Mouse (Mus musculus) lung, embryonic 16.5 days (tissue): ENCODE results near the gene Olfr1223. TPM values are rescaled to one million over a fixed set of nuclear protein-coding genes. Genes with fewer than 3 reads are reported as not detected.

Experiments
- ATAC-seq: fragments of 200-750 bp; cut with Nextera tagmentation; 2 replicates; pipeline ENCODE4 v1.8.0; 2017; ENCODE audit warnings: low read depth, mild to moderate bottlenecking, moderate library complexity
- H3K27ac ChIP-seq: fragments of 300-500 bp; sonication (generic); 2 replicates; pipeline ENCODE4 v1.5.1; 2014; ENCODE audit warnings: mild to moderate bottlenecking, control low read depth, low read length
- H3K27me3 ChIP-seq: fragments of 300-500 bp; sonication (generic); 2 replicates; pipeline ENCODE4 v1.6.1; 2014; ENCODE audit warnings: low read depth, low read length, mixed read lengths; ENCODE audit not compliant: control insufficient read depth, insufficient read depth
- H3K36me3 ChIP-seq: fragments of 300-500 bp; sonication (generic); 2 replicates; pipeline ENCODE4 v1.6.1; 2014; ENCODE audit warnings: low read length; ENCODE audit not compliant: control insufficient read depth, insufficient read depth
- H3K4me1 ChIP-seq: fragments of 300-500 bp; sonication (generic); replicated peaks from 2 replicates; pipeline ENCODE4 v1.6.1; 2014; ENCODE audit warnings: low read length, mixed read lengths; ENCODE audit not compliant: control insufficient read depth, insufficient read depth
- H3K4me2 ChIP-seq: fragments of 300-500 bp; sonication (generic); 2 replicates; pipeline ENCODE4 v1.6.1; 2014; ENCODE audit warnings: low read depth, low read length, control low read depth
- H3K4me3 ChIP-seq: fragments of 300-500 bp; sonication (generic); 2 replicates; pipeline ENCODE4 v1.5.1; 2014; ENCODE audit warnings: mild to moderate bottlenecking, low read length, control low read depth
- H3K9ac ChIP-seq: fragments of 300-500 bp; sonication (generic); 2 replicates; pipeline ENCODE4 v1.6.1; 2014; ENCODE audit warnings: low read length, control low read depth
- H3K9me3 ChIP-seq: fragments of 300-500 bp; sonication (generic); 2 replicates; pipeline ENCODE4 v1.6.1; 2016; ENCODE audit warnings: low read length; ENCODE audit not compliant: control insufficient read depth
- WGBS: fragments of 180-500 bp; shearing (Covaris S2); extraction: QIAGEN DNeasy Blood & Tissue Kit; methylation state at CpG from one replicate; pipeline ENCODE4 v1.1.7; 2014; 5-methylcytosine and 5-hydroxymethylcytosine counted together
- polyA plus RNA-seq: library from polyadenylated mRNA; unstranded; fragments of >200 nt; fragmentation: Nextera tagmentation; extraction: Ambion mirVana; gene quantifications from 2 replicates; pipeline ENCODE4 v1.2.1, GENCODE M21; 2015

Gene Olfr1223
- polyA plus RNA-seq, 1 experiment from 2014 or later = not detected

DNA sequence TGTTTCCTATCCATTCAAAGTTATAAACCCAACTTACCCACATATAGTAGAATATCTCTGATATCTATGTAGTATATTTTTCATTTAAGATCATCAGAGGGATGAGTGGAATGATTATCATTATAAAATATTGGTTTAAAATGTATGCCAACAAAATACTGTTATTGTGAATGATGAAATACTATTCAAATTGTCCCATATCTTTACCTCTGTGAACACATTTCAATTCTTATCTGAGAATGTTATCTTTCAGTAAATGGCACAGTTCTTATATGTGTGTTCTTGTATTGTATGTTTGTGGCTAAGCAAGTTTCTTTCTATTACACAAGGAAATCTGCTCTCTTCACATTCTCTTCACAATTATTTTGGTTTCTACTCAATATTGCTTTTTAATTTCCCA lies 45.7 kb downstream of the Olfr1223 start:
- Histone ChIP-seq H3K27ac (no peak overlapping the region), H3K9ac (no peak overlapping the region), H3K27me3 (no peaks in the 10 kb centered on the region), H3K4me3 (no peak overlapping the region), H3K4me1 (no peaks in the 10 kb centered on the region), H3K36me3 (no peaks in the 10 kb centered on the region), H3K9me3 (no peaks in the 10 kb centered on the region), H3K4me2 (no peak overlapping the region)
- ATAC-seq = no peak

DNA sequence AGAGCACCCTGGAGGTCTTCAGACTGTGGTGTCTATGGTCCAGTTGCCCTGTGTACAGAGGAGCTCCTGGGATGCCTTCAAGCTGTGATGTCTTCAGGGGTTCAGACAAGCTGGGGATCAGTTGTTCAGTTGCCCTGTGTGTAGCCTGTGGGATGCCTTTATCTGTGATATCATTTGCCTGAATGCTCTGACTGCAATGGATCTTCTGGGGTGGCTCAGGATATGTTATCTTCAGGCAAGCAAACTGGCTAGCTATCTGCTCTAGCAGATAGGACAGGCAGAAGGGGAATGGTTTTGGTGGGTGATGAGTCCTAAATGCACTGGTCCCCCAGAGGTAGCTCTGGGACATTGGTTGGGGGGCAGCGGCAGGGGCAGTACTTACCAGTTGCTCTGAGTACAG lies 57.5 kb downstream of the Olfr1223 start:
- H3K4me3 ChIP-seq = no peak overlapping the region
- H3K9ac ChIP-seq = no peak overlapping the region
- no peaks in the 10 kb centered on the region for H3K9me3 ChIP-seq
- no peaks in the 10 kb centered on the region for H3K4me1 ChIP-seq
- no peak overlapping the region for H3K27ac ChIP-seq
- H3K36me3 ChIP-seq = no peaks in the 10 kb centered on the region
- no peaks in the 10 kb centered on the region for H3K27me3 ChIP-seq
- no peak overlapping the region for H3K4me2 ChIP-seq
- no peak for ATAC-seq
- 92% methylated on average over 1 of the region's 1 CpGs for WGBS

Other genes starting within 250 kb of the Olfr1223 start
- not detected in 2 replicates for gene Olfr1208, start 249.2 kb downstream of the Olfr1223 start, polyA plus RNA-seq
- gene Olfr1209, start 236.4 kb downstream of the Olfr1223 start, polyA plus RNA-seq = not detected in 2 replicates
- not detected in 2 replicates for gene Olfr1211, start 213.4 kb downstream of the Olfr1223 start, polyA plus RNA-seq
- gene Olfr1212, start 197.6 kb downstream of the Olfr1223 start, polyA plus RNA-seq = not detected in 2 replicates
- gene Gm13762, start 171.3 kb downstream of the Olfr1223 start, polyA plus RNA-seq = not detected in 2 replicates
- not detected in 2 replicates for gene Olfr1214, start 158.9 kb downstream of the Olfr1223 start, polyA plus RNA-seq
- gene Olfr1215, start 144.6 kb downstream of the Olfr1223 start, polyA plus RNA-seq = not detected in 2 replicates
- gene Olfr1216, start 133.2 kb downstream of the Olfr1223 start, polyA plus RNA-seq = not detected in 2 replicates
- not detected in 2 replicates for gene Olfr1217, start 119.5 kb downstream of the Olfr1223 start, polyA plus RNA-seq
- gene Olfr1218, start 90.4 kb downstream of the Olfr1223 start, polyA plus RNA-seq = not detected in 2 replicates
- gene Olfr1219, start 68.0 kb downstream of the Olfr1223 start, polyA plus RNA-seq = not detected in 2 replicates
- gene Olfr1220, start 44.7 kb downstream of the Olfr1223 start, polyA plus RNA-seq = not detected in 2 replicates
- gene Olfr1221, start 34.3 kb downstream of the Olfr1223 start, polyA plus RNA-seq = not detected in 2 replicates
- gene Olfr1222, start 18.5 kb downstream of the Olfr1223 start, polyA plus RNA-seq = not detected in 2 replicates
- not detected in 2 replicates for gene Olfr1224-ps1, start 12.5 kb upstream of the Olfr1223 start, polyA plus RNA-seq
- not detected in 2 replicates for gene Olfr1225, start 23.1 kb upstream of the Olfr1223 start, polyA plus RNA-seq
- not detected in 2 replicates for gene Olfr1226, start 48.5 kb upstream of the Olfr1223 start, polyA plus RNA-seq
- gene Olfr1228, start 102.5 kb upstream of the Olfr1223 start, polyA plus RNA-seq = not detected in 2 replicates
- gene Olfr1229, start 136.5 kb upstream of the Olfr1223 start, polyA plus RNA-seq = not detected in 2 replicates
- not detected in 2 replicates for gene Olfr1230, start 145.7 kb upstream of the Olfr1223 start, polyA plus RNA-seq
- not detected in 2 replicates for gene Olfr1231, start 155.5 kb upstream of the Olfr1223 start, polyA plus RNA-seq
- not detected in 2 replicates for gene Olfr1232, start 178.1 kb upstream of the Olfr1223 start, polyA plus RNA-seq
- not detected in 2 replicates for gene Olfr1233, start 190.8 kb upstream of the Olfr1223 start, polyA plus RNA-seq
- gene Olfr1234, start 213.3 kb upstream of the Olfr1223 start, polyA plus RNA-seq = not detected in 2 replicates